Mouse (Mus musculus): ENCODE results near the gene H2-M9. TPM values are rescaled to one million over a fixed set of nuclear protein-coding genes. Genes with fewer than 3 reads are reported as not detected.

H2-M9 gene
- polyA plus RNA-seq (2014; fragmentation: Nextera tagmentation; extraction: Ambion mirVana): not detected in 2 replicates

DNA sequence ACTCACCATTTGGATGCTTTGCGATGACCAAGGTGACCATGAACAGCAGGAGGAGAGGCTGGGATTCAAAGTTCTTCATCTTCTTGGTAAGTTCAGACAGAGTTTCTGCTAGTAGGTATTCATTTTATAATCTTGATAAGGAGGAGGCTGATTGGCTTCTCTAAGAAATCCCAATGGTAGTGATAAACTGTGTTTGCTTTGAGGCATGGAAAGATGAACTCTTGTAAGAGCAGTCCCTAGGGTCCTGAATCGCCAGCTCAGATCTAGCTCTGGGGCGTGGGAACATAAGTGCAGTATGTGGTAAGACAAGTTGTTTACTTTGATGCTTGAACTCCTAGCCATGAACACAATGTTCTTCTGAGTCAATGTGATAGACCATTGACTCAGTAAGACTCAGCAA is at the start of gene H2-M9:
H2-M9 (minus strand) TSS at position 101 of the 400 bp plus-strand sequence.
- H3K36me3 ChIP-seq (ENCODE audit: control insufficient read depth, insufficient read depth, low read length): no peaks in the 10 kb centered on the region
- H3K27me3 ChIP-seq (ENCODE audit: control insufficient read depth, insufficient read depth, low read length): no peaks in the 10 kb centered on the region
- no peak within 1 kb of the TSS for H3K4me2 ChIP-seq (ENCODE audit: low read length)
- H3K27ac ChIP-seq (replicated peaks; ENCODE audit: low read depth, low read length): no peak within 1 kb of the TSS
- ATAC-seq (ENCODE audit: low FRiP score, low TSS enrichment) (no peak), DNase-seq (no peak)
- H3K9ac ChIP-seq (replicated peaks; ENCODE audit: low read length): no peak within 1 kb of the TSS
- no peak within 1 kb of the TSS for H3K4me3 ChIP-seq (replicated peaks; ENCODE audit: low read depth, low read length)
- H3K9me3 ChIP-seq (ENCODE audit: control insufficient read depth, low read length): no peaks in the 10 kb centered on the region
- WGBS: 92% methylated on average over 3 of the region's 3 CpGs
- no peaks in the 10 kb centered on the region for H3K4me1 ChIP-seq (ENCODE audit: control insufficient read depth, insufficient read depth, low read length)

DNA sequence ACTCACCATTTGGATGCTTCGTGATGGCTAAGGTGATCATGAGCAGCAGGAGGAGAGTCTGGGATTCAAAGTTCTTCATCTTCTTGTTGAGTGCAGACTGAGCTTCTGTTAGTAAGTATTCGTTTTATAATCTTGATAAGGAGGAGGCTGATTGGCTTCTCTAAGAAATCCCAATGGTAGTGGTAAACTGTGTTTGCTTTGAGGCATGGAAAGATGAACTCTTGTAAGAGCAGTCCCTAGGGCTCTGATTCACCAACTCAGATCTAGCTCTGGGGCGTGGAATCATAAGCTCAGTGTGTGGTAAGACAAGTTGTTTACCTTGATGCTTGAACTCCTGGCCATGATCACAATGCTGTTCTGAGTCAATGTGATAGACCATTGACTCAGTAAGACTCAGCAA is 29.7 kb upstream of the H2-M9 start, which contains the start of gene H2-M1:
H2-M1 (minus strand) TSS at position 101 of the 400 bp plus-strand sequence.
- WGBS: 80% methylated on average over 3 of the region's 3 CpGs
- Histone ChIP-seq H3K36me3 (ENCODE audit: control insufficient read depth, insufficient read depth, low read length) (no peaks in the 10 kb centered on the region), H3K4me1 (ENCODE audit: control insufficient read depth, insufficient read depth, low read length) (no peaks in the 10 kb centered on the region), H3K4me2 (ENCODE audit: low read length) (no peak within 1 kb of the TSS), H3K27ac (replicated peaks; ENCODE audit: low read depth, low read length) (no peak within 1 kb of the TSS), H3K9ac (replicated peaks; ENCODE audit: low read length) (no peak within 1 kb of the TSS), H3K27me3 (ENCODE audit: control insufficient read depth, insufficient read depth, low read length) (no peaks in the 10 kb centered on the region), H3K9me3 (ENCODE audit: control insufficient read depth, low read length) (no peaks in the 10 kb centered on the region), H3K4me3 (replicated peaks; ENCODE audit: low read depth, low read length) (no peak within 1 kb of the TSS)
- no peak for DNase-seq
- ATAC-seq (ENCODE audit: low FRiP score, low TSS enrichment): no peak

Other genes with a start within 250 kb of the H2-M9 start
- not detected in 2 replicates for gene H2-M10.4, start 180.3 kb downstream of the H2-M9 start, polyA plus RNA-seq (2014; fragmentation: Nextera tagmentation; extraction: Ambion mirVana)
- not detected in 2 replicates for gene H2-M11, start 95.6 kb downstream of the H2-M9 start, polyA plus RNA-seq (2014; fragmentation: Nextera tagmentation; extraction: Ambion mirVana)
- not detected in 2 replicates for gene H2-M1, start 29.6 kb upstream of the H2-M9 start, polyA plus RNA-seq (2014; fragmentation: Nextera tagmentation; extraction: Ambion mirVana)
- gene H2-M10.5, start 130.2 kb upstream of the H2-M9 start, polyA plus RNA-seq (2014; fragmentation: Nextera tagmentation; extraction: Ambion mirVana): not detected in 2 replicates
- gene H2-M10.6, start 169.5 kb upstream of the H2-M9 start, polyA plus RNA-seq (2014; fragmentation: Nextera tagmentation; extraction: Ambion mirVana): not detected in 2 replicates
- gene Trim26, start 194.5 kb upstream of the H2-M9 start, polyA plus RNA-seq (2014; fragmentation: Nextera tagmentation; extraction: Ambion mirVana): 31.0 and 36.5 TPM in 2 replicates
- gene Trim15, start 224.5 kb upstream of the H2-M9 start, polyA plus RNA-seq (2014; fragmentation: Nextera tagmentation; extraction: Ambion mirVana): 0.33 and 0.58 TPM in 2 replicates
- 0.78 and 1.1 TPM in 2 replicates for gene Trim10, start 226.9 kb upstream of the H2-M9 start, polyA plus RNA-seq (2014; fragmentation: Nextera tagmentation; extraction: Ambion mirVana)
- gene Trim40, start 247.5 kb upstream of the H2-M9 start, polyA plus RNA-seq (2014; fragmentation: Nextera tagmentation; extraction: Ambion mirVana): not detected in 2 replicates

All from midbrain, embryonic 14.5 days (tissue).